Mouse (Mus musculus): ENCODE results near the gene Isy1.

Gene Isy1

GRCm38 (mm10) chr6:87805448-87805847 lies 33.1 kb downstream of the Isy1 start:
- no peak for DNase-seq (ENCODE audit: extremely low spot score, low read depth, low spot score)

- DNase-seq (ENCODE audit: extremely low spot score, low read depth, low spot score): no peak
These were observed 33.7 kb downstream of the Isy1 start for GRCm38 (mm10) chr6:87804886-87805285.

- no peak for DNase-seq (ENCODE audit: extremely low spot score, low read depth, low spot score)
These were observed 34.6 kb downstream of the Isy1 start for GRCm38 (mm10) chr6:87804036-87804435.

GRCm38 (mm10) chr6:87802462-87802861 lies 36.1 kb downstream of the Isy1 start:
- DNase-seq (ENCODE audit: extremely low spot score, low read depth, low spot score): no peak

- DNase-seq (ENCODE audit: extremely low spot score, low read depth, low spot score): no peak
These were observed 39.0 kb downstream of the Isy1 start for GRCm38 (mm10) chr6:87799576-87799975.

- no peak for DNase-seq (ENCODE audit: extremely low spot score, low read depth, low spot score)
These were observed 41.3 kb downstream of the Isy1 start for GRCm38 (mm10) chr6:87797321-87797720.

GRCm38 (mm10) chr6:87796251-87796880 lies 42.2 kb downstream of the Isy1 start:
- DNase-seq (ENCODE audit: extremely low spot score, low read depth, low spot score): no peak

GRCm38 (mm10) chr6:87795385-87796150 lies 43.0 kb downstream of the Isy1 start:
- no peak for DNase-seq (ENCODE audit: extremely low spot score, low read depth, low spot score)

- DNase-seq (ENCODE audit: extremely low spot score, low read depth, low spot score): no peak
These were observed 44.6 kb downstream of the Isy1 start for GRCm38 (mm10) chr6:87793821-87794510.

- DNase-seq (ENCODE audit: extremely low spot score, low read depth, low spot score): no peak
These were observed 46.8 kb downstream of the Isy1 start for GRCm38 (mm10) chr6:87791826-87792225.

GRCm38 (mm10) chr6:87790779-87791480 lies 47.7 kb downstream of the Isy1 start:
- no peak for DNase-seq (ENCODE audit: extremely low spot score, low read depth, low spot score)

GRCm38 (mm10) chr6:87789791-87790190 lies 48.8 kb downstream of the Isy1 start:
- DNase-seq (ENCODE audit: extremely low spot score, low read depth, low spot score): no peak

- DNase-seq (ENCODE audit: extremely low spot score, low read depth, low spot score): no peak
These were observed 49.6 kb downstream of the Isy1 start for GRCm38 (mm10) chr6:87788896-87789587.

- no peak for DNase-seq (ENCODE audit: extremely low spot score, low read depth, low spot score)
These were observed 50.2 kb downstream of the Isy1 start for GRCm38 (mm10) chr6:87788266-87788895.

GRCm38 (mm10) chr6:87787108-87787890 lies 51.3 kb downstream of the Isy1 start:
- no peak for DNase-seq (ENCODE audit: extremely low spot score, low read depth, low spot score)

- no peak for DNase-seq (ENCODE audit: extremely low spot score, low read depth, low spot score)
These were observed 52.0 kb downstream of the Isy1 start for GRCm38 (mm10) chr6:87786621-87787020.

- DNase-seq (ENCODE audit: extremely low spot score, low read depth, low spot score): no peak
These were observed 54.6 kb downstream of the Isy1 start for GRCm38 (mm10) chr6:87784033-87784432.

GRCm38 (mm10) chr6:87780546-87781301 lies 57.9 kb downstream of the Isy1 start:
- no peak for DNase-seq (ENCODE audit: extremely low spot score, low read depth, low spot score)
